Mouse (Mus musculus) embryo, embryonic 11.5 days (tissue): ENCODE measurements at regions not wholly inside any gene's neighbourhood (a gene's known extent, or its start where the extent isn't known, plus 50 kb on each side); places are given as distances from the start of the nearest gene placed in this dataset.

Source experiments
- DNase-seq: peaks from one replicate; pipeline ENCODE4 v3.0.0-alpha.2; 2012; ENCODE audit warnings: low read depth, low spot score

DNA sequence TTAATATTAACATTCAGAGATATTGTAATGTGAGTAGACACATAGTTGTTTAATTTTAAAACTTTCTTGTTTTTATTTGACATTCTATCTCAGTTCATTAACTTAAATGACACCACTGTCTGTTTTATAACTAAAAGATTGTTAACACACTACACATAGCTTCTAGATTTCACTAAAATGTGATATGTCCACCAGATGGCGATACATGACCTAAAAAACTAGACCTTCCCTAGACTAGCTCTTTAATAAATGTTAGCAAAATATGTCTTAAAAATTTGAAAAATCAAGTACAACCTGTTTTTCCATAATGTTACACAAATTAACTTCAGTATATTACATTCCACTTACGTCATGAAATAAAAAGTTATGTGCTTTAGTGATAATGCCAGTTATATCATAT lies 1398.8 kb upstream of the Cdh9 start:
- DNase-seq: peak; percentile 8

DNA sequence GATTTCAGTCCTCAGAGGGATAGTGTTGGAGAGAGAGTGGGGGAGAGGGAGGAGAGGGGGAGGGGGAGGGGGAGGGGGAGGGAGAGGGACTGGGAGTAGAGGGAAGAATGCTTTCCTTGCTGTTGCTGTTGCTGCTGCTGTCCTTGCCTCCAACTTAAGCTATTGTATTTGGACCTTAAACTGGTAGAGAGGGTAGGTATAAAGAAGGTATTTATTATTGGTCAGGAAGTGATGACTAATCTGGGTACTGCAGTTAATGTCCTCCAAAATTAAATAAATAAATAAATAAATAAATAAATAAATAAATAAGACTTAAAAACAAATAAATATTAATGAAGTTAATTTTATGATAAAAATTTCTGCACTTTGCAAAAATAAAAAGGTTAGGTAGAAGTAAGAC lies 1396.6 kb upstream of the Cdh9 start:
- DNase-seq: no peak

GRCm38 (mm10) chr15:15361841-15362240 lies 1366.7 kb upstream of the Cdh9 start:
- no peak for DNase-seq

DNA sequence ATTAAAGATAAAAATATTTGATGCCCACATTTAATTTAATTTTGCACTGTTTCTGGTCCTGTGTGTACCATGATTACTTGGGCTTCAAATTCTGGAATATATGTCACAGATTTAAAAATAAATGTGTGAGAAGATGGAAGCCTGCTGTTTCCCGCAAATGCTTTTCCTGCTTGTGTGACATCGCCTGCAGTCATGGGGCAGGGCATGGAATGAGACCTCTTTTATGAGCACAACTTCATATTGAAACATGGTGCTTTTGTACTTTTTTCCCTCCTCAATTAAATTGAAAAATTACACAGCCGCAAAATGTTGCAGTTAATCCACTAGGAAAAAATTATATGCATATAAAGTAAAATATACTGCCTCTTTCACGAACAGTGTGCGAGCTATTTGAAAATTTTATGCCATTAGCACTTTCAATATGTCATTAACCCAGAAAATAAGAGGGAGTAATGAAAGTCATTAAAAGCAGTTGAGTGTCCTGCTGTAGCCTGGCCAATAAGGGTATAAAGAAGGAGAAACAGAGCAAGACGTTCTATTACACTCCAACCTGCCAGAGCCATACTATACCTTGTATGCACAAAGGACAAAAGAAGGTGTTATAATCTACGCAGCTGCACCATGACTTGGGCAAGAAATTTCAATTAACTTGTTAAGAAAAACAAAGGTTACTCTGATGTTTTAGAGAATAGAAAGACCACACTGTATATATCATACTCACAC lies 1336.1 kb upstream of the Cdh9 start:
- DNase-seq: no peak
